Mouse (Mus musculus) brown adipose tissue, adult 24 weeks (tissue): ENCODE data around the gene Sgms2. TPM values are rescaled to one million over a fixed set of nuclear protein-coding genes. Genes with fewer than 3 reads are reported as not detected.

Experiments
- H3K27ac ChIP-seq: fragments of 200-500 bp; replicated peaks from 2 replicates; pipeline ENCODE4 v1.5.1; 2012; ENCODE audit warnings: low read depth, mild to moderate bottlenecking, low read length
- H3K4me1 ChIP-seq: fragments of 200-500 bp; 2 replicates; pipeline ENCODE4 v1.6.1; 2012; ENCODE audit warnings: low read length, mixed read lengths; ENCODE audit not compliant: control insufficient read depth, insufficient read depth, insufficient read length
- H3K4me3 ChIP-seq: fragments of 200-500 bp; 2 replicates; pipeline ENCODE4 v1.5.1; 2012; ENCODE audit warnings: low read depth, mild to moderate bottlenecking, low read length, moderate library complexity; ENCODE audit not compliant: insufficient read depth
- polyA plus RNA-seq: library from polyadenylated mRNA; stranded (reverse); fragments of >200 nt; gene quantifications from 2 replicates; pipeline ENCODE4 v1.2.4, GENCODE M21; 2012; ENCODE audit not compliant: missing spikeins, insufficient read depth, insufficient read length

Gene Sgms2
- 1.3 and 8.1 TPM in 2 replicates for polyA plus RNA-seq

DNA sequence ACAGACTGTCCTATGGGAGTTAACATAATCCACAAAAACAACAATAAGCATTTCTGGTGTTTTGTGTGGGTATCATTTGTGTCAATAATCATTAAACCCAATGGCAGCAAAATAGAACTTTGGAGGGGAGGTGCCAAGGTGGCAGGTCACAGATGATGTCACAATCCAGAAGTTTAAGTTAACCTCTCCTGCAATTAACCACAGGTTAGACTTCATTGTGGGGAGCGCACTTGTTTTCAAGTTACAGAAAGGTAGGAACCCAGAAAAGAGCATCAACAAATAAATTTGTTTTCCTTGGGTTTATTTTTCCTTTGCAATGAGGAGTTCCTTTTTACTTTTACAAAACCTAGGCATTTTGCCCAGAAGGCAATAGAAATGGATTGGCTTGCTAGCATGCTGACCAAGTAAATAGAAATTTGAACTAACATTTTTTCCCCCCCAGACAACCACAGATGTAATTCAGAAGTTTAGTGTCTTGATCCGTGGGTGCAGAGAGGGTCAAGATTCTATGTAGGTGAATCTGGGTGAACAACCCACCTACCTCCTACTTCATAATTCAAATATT lies at the start of gene Sgms2:
Sgms2 (minus strand) TSS at position 51 of the 565 bp plus-strand sequence.
- H3K4me3 ChIP-seq = peak within 1 kb of the TSS; percentile 81
- H3K27ac ChIP-seq = peak within 1 kb of the TSS; percentile 54; the same call in 1 of the 2 replicates
- H3K4me1 ChIP-seq = no peaks in the 10 kb centered on the region

GRCm38 (mm10) chr3:131525229-131525628 lies 34.0 kb upstream of the Sgms2 start:
- H3K4me1 ChIP-seq = peaks cover 6% of the 10 kb centered on the region; the same call in 1 of the 2 replicates
- H3K27ac ChIP-seq = no peak overlapping the region
- no peak overlapping the region for H3K4me3 ChIP-seq

- Histone ChIP-seq H3K4me1 (peaks cover 6% of the 10 kb centered on the region; the same call in 1 of the 2 replicates), H3K27ac (no peak overlapping the region), H3K4me3 (no peak overlapping the region)
These were observed 33.6 kb upstream of the Sgms2 start for GRCm38 (mm10) chr3:131524779-131525178.

DNA sequence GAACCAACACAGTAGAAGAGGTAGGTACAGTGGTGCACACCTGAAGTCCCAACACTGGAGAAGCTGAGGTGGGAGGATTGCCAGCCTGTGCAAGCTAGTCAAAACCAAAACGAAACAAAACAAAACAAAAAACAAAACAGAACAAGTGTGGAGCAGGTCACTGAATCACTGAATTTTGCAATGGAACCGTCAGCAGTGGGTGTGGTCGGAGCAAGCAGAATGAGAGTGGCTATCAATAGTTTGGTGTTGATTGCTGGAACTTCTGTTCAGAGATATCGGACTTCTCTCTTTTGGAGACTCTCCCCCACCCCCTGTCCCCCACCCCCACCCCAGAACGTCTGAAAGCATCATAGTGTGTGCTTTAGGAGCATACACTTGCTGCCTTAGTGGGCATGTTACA lies 33.0 kb upstream of the Sgms2 start:
- H3K4me1 ChIP-seq = peaks cover 6% of the 10 kb centered on the region; the same call in 1 of the 2 replicates
- H3K27ac ChIP-seq = no peak overlapping the region
- no peak overlapping the region for H3K4me3 ChIP-seq

DNA sequence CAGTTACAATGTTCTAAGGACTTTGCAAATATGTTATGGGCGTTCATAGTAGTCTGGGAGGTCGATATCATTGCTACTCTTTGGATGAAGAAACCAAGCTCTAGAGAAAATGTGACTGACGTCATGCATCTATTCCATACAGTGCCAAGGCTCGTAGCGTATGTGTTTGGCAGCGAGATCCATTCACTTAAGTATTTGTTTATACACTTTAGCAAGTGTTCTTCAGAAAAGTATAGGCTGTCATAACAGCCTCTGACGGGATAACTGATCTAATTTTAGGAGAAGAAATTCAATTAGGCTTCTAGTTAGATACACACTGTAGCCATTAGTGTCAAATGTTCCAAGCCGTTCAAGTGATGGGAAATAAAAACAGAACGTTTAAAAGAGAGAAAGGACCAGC lies 32.5 kb upstream of the Sgms2 start:
- H3K4me1 ChIP-seq = peaks cover 6% of the 10 kb centered on the region; the same call in 1 of the 2 replicates
- no peak overlapping the region for H3K4me3 ChIP-seq
- H3K27ac ChIP-seq = no peak overlapping the region

DNA sequence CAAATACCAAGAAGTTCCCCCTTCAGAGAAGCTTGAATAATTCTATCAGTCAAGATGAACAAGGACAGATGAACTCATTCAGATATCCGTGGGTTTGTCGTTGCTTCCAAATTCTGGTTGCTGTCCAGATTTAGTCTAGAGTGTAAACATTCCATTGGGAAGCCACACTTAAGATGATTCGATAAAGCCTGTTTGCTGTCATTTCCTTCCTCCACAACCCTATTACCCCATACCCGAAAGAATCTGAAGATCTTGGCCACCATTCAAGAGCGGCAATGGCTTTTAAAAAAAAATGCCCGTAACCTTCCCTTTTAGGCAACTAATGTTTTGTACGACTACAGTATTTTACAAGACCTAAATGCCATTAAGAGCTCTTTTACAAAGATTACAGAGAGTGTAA lies 31.0 kb upstream of the Sgms2 start:
- no peak overlapping the region for H3K27ac ChIP-seq
- H3K4me3 ChIP-seq = no peak overlapping the region
- peaks cover 6% of the 10 kb centered on the region; the same call in 1 of the 2 replicates for H3K4me1 ChIP-seq

GRCm38 (mm10) chr3:131521206-131521605 lies 30.0 kb upstream of the Sgms2 start:
- Histone ChIP-seq H3K27ac (no peak overlapping the region), H3K4me1 (peaks cover 6% of the 10 kb centered on the region; the same call in 1 of the 2 replicates), H3K4me3 (no peak overlapping the region)

DNA sequence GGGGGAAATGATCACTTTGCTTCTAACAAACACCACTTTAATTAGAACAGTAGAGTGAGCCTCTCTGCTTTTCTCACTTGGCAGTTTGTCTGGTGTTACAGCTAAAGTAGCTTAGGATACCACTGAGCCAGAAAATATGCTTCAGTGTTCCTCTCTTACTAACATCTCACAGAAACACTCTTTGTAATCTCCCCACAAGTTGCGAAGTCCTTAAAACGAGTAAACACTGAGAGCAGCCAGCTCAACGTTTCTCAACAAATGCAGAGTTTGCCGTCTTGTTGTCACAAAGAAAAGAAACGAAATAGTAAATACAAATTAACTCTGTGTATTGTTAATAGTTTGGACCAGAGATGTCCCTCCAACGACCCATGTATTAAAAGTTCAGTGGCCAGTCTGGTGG lies 26.5 kb upstream of the Sgms2 start:
- H3K27ac ChIP-seq = no peak overlapping the region
- peaks cover 6% of the 10 kb centered on the region; the same call in 1 of the 2 replicates for H3K4me1 ChIP-seq
- no peak overlapping the region for H3K4me3 ChIP-seq

- H3K4me3 ChIP-seq = no peak overlapping the region
- H3K27ac ChIP-seq = no peak overlapping the region
These were observed 25.3 kb upstream of the Sgms2 start for GRCm38 (mm10) chr3:131516332-131516999.

DNA sequence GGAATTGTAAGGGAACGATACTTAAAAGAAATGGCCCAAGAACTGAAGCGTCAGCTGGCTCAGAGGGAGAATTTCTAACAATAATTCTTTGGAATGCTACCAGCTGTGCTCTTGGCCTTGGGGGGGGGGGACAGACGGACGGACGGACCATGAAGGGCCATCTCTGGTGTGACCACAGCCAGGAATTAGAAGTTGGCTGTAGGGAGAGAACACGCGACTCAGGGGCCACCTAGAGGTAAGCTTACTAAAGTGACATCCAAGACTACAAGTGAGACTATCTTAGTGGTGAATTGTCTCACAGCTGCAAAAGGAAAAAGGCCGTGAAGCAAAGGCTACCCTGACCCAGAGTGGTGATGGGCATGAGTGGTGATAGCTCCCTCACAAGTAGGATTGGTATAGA lies 20.4 kb upstream of the Sgms2 start:
- Histone ChIP-seq H3K4me1 (no peaks in the 10 kb centered on the region), H3K4me3 (no peak overlapping the region), H3K27ac (no peak overlapping the region)

More at GRCm38 (mm10) chr3:131516332-131516999, 25.3 kb upstream of the Sgms2 start:
- H3K4me1 ChIP-seq = peaks cover 3% of the 10 kb centered on the region; the same call in 1 of the 2 replicates

DNA sequence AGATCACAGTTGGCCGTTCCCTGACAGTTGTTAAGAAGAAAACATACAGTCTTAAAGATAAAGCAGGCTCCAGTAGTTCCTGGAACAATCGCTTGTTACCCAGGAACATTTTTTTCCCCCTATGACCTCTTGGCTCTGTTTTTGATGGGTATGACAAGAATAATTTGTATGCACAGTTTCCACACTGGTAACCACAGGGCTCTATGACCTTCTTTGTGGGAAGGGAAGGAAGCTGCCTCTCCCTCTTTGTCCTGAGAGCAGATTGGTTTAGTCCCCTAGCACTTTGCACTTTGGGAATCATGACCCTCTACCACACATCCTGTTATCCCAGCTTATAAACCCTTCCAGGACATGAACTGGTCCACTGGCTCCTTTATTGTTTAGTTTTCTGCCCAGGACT lies 16.8 kb upstream of the Sgms2 start:
- no peak overlapping the region for H3K4me3 ChIP-seq
- H3K4me1 ChIP-seq = no peaks in the 10 kb centered on the region
- no peak overlapping the region for H3K27ac ChIP-seq

GRCm38 (mm10) chr3:131504595-131505223 lies 13.5 kb upstream of the Sgms2 start:
- H3K4me3 ChIP-seq = no peak overlapping the region
- no peaks in the 10 kb centered on the region for H3K4me1 ChIP-seq
- no peak overlapping the region for H3K27ac ChIP-seq

GRCm38 (mm10) chr3:131501677-131502370 lies 10.6 kb upstream of the Sgms2 start:
- H3K4me1 ChIP-seq = no peaks in the 10 kb centered on the region
- H3K4me3 ChIP-seq = no peak overlapping the region
- no peak overlapping the region for H3K27ac ChIP-seq

DNA sequence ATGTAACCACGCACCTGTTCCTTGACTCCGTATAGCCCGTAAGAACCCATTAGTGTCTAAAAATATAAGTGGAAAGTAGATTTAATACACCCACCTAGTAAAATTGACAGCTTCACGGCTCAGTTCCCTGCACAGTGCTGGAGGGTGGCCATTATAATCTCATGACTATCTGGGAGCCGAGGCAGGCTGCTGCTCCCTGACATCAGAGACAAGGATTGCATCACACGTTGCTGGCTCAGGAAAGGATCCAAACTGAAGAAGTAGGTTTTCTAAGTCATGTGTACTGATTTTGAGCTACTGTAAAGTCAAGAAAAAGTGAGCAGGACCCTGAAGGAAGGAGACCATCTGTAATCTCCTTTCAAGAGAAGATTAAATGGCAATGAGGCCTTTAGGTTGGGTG lies 8.4 kb upstream of the Sgms2 start:
- no peaks in the 10 kb centered on the region for H3K4me1 ChIP-seq
- H3K4me3 ChIP-seq = no peak overlapping the region
- no peak overlapping the region for H3K27ac ChIP-seq

- Histone ChIP-seq H3K4me3 (no peak overlapping the region), H3K27ac (no peak overlapping the region), H3K4me1 (no peaks in the 10 kb centered on the region)
These were observed 5.4 kb upstream of the Sgms2 start for GRCm38 (mm10) chr3:131496506-131497122.
